Mouse (Mus musculus): ENCODE measurements around the gene Gpx4. TPM values are rescaled to one million over a fixed set of nuclear protein-coding genes. Genes with fewer than 3 reads are reported as not detected.
"Not testable (repeated sequence)": the region's sequence is repeated elsewhere in the genome, so short reads cannot be mapped to it uniquely, and the experiment has no call there.

The Gpx4 gene
- polyA plus RNA-seq, 1 experiment, result 598 TPM

DNA sequence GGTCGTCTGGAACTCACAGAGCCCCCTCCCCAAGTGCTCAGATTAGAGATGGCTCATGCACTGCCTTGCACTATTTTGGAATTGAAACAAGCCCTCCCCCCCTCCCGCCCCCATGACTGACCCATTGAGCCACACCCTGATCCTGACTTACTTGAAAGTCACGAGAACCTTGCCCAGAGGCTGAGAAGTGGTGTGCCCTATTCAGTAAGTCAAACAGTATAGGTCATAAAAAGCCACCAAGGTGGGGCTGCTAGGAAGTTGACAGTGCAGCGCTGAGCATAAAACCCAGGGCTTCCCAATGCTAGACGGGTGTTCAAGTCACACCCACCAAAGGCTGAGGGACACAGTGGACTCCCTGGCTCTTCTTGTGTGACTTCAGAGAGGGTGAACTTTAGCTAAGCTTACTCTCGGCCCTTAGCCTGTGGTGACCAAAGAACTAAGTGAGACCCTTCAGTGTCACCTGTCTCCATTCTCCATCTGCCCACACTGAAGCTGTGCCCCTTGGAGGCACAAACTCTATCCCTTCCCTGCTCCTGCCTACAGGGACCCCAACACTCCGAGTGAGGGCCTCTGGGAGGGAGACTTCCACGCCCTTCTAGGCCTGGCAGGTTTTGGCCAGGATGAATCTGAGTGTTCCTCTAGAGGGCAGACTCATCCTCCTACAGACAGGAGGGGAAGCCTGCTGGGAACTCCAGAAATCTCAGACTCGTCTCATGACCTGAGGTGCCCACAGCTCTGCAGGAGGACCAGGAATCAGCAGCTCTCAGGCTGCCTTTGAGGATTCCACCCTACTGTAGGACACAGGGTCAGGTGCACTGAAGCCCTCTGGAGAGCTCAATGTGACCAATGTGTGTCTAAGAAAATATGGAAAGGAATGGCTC lies 13.2 kb upstream of the Gpx4 start:
- H3K4me3 ChIP-seq (ENCODE audit: control insufficient read depth, insufficient read depth, low read length), result no peak overlapping the region
- H3K27me3 ChIP-seq (ENCODE audit: control insufficient read depth, insufficient read depth, low read length), result no peaks in the 10 kb centered on the region
- WGBS, result 58% methylated on average over 9 of the region's 9 CpGs
- H3K27ac ChIP-seq (ENCODE audit: control insufficient read depth, insufficient read depth, low read length), result peak overlapping the region; percentile 48; the same call in 1 of the 2 replicates
- H3K4me1 ChIP-seq (replicated peaks; ENCODE audit: control insufficient read depth, insufficient read depth, low read length), result peaks cover 23% of the 10 kb centered on the region
- peaks cover 48% of the 10 kb centered on the region for H3K36me3 ChIP-seq (ENCODE audit: control insufficient read depth, insufficient read depth, low read length)
- no peak for TF ChIP-seq POLR2A (IDR thresholded peaks at IDR 0.05; ENCODE audit: control insufficient read depth, extremely low read depth, insufficient read depth, low read length, poor library complexity)
- TF ChIP-seq CTCF (IDR thresholded peaks at IDR 0.05; ENCODE audit: borderline replicate concordance, control insufficient read depth, extremely low read depth, insufficient read depth, low read length, poor library complexity), result no peak
- no peak for DNase-seq

DNA sequence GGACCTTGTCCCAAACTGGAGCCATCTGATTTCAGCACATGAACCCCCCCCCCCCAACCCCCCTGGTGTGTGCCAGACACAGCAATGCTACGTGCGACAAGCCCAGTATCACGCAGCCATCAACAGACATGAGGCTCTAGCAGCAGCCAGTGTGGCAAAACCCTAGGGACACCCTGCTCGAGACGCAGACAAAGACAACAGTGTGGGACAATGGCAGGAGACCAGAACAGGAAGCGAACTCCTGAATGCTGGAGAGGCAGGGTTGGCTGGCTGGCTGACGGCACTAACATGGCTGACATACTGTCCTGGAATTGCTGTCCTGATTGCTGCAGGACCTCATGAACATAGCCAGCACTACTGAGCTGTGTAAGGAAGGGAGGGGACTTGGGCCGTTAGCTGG lies 11.8 kb upstream of the Gpx4 start:
- H3K4me1 ChIP-seq (replicated peaks; ENCODE audit: control insufficient read depth, insufficient read depth, low read length), result peaks cover 24% of the 10 kb centered on the region
- no peak for DNase-seq
- no peak overlapping the region for H3K4me3 ChIP-seq (ENCODE audit: control insufficient read depth, insufficient read depth, low read length)

DNA sequence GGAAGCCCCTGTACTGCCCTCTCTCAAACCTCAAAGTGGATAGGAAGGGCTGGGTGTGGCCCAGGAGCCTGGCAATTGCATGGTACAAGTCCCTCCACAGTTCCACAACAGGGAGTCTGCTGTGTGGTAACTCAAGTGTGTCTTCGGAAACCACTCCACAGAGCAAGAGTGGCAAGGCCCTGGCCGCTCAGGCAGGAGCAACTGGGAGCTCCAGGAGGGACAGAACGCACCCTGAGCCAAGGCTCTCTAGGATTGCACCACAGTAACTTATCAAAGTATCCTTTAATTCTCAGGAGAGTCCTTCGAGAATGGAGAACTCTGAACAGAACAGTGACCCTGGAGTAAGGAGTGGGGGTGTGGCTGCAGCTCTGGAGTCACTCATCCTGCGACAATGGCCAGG lies 11.3 kb upstream of the Gpx4 start:
- Histone ChIP-seq H3K36me3 (ENCODE audit: control insufficient read depth, insufficient read depth, low read length) (peaks cover 30% of the 10 kb centered on the region), H3K27ac (ENCODE audit: control insufficient read depth, insufficient read depth, low read length) (no peak overlapping the region), H3K4me3 (ENCODE audit: control insufficient read depth, insufficient read depth, low read length) (no peak overlapping the region), H3K4me1 (replicated peaks; ENCODE audit: control insufficient read depth, insufficient read depth, low read length) (peaks cover 22% of the 10 kb centered on the region), H3K27me3 (ENCODE audit: control insufficient read depth, insufficient read depth, low read length) (no peaks in the 10 kb centered on the region)
- WGBS, result 94% methylated on average over 5 of the region's 5 CpGs
- TF ChIP-seq CTCF (IDR thresholded peaks at IDR 0.05; ENCODE audit: borderline replicate concordance, control insufficient read depth, extremely low read depth, insufficient read depth, low read length, poor library complexity) (no peak), POLR2A (IDR thresholded peaks at IDR 0.05; ENCODE audit: control insufficient read depth, extremely low read depth, insufficient read depth, low read length, poor library complexity) (no peak)
- DNase-seq, result no peak

More for the DNA sequence above, 11.8 kb upstream of the Gpx4 start:
- Histone ChIP-seq H3K27ac (ENCODE audit: control insufficient read depth, insufficient read depth, low read length) (no peak overlapping the region), H3K27me3 (ENCODE audit: control insufficient read depth, insufficient read depth, low read length) (no peaks in the 10 kb centered on the region), H3K36me3 (ENCODE audit: control insufficient read depth, insufficient read depth, low read length) (peaks cover 36% of the 10 kb centered on the region)
- WGBS, result 96% methylated on average over 8 of the region's 8 CpGs
- TF ChIP-seq CTCF (IDR thresholded peaks at IDR 0.05; ENCODE audit: borderline replicate concordance, control insufficient read depth, extremely low read depth, insufficient read depth, low read length, poor library complexity) (no peak), POLR2A (IDR thresholded peaks at IDR 0.05; ENCODE audit: control insufficient read depth, extremely low read depth, insufficient read depth, low read length, poor library complexity) (no peak)

DNA sequence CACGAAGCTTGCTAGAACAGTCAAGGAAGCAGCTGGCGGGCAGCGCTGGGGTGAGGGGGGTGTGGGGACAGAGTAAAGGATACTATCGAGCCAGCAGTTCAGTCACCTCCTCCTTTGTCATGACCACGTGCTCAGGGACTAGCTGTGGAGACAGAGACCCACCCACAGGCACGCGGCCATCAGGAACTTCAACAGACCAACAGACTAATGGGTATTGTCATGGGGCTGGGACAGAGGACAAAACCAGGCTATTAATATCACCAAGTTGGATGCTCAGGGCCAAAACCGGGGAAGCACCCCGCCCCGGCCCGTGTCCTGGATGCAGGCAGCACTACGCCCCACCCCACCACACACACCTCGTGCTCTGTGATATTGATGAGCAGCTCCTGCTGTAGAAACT lies 10.1 kb upstream of the Gpx4 start:
- H3K4me3 ChIP-seq (ENCODE audit: control insufficient read depth, insufficient read depth, low read length), result no peak overlapping the region
- TF ChIP-seq POLR2A (IDR thresholded peaks at IDR 0.05; ENCODE audit: control insufficient read depth, extremely low read depth, insufficient read depth, low read length, poor library complexity) (no peak), CTCF (IDR thresholded peaks at IDR 0.05; ENCODE audit: borderline replicate concordance, control insufficient read depth, extremely low read depth, insufficient read depth, low read length, poor library complexity) (no peak)
- H3K4me1 ChIP-seq (replicated peaks; ENCODE audit: control insufficient read depth, insufficient read depth, low read length), result peaks cover 17% of the 10 kb centered on the region
- H3K27me3 ChIP-seq (ENCODE audit: control insufficient read depth, insufficient read depth, low read length), result no peaks in the 10 kb centered on the region
- 96% methylated on average over 13 of the region's 13 CpGs for WGBS
- no peak for DNase-seq
- H3K27ac ChIP-seq (ENCODE audit: control insufficient read depth, insufficient read depth, low read length), result no peak overlapping the region
- peaks cover 19% of the 10 kb centered on the region for H3K36me3 ChIP-seq (ENCODE audit: control insufficient read depth, insufficient read depth, low read length)

DNA sequence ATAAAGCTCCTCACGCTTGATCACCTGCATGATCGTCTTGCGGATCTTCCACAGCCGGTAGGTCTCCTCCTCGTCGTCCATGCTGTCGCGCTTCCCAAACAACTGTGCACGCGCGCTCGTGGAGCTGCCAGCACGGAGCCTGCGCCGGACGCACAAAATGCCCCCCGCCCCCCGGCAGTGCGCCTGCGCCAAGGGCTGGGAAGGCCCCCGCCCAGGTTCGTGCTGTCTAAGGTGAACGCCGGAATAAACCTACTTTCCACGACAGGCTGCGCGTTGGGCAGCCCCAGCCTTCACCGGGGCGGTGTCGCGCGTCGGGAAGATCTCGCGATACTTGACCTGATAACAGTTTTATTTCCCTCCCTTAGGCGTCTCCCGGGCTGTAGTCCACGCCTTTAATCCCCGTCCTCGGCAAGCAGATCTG lies 7.4 kb upstream of the Gpx4 start, which contains the start of gene Polr2e:
Polr2e (minus strand) TSS at position 237 of the 421 bp plus-strand sequence.
- TF ChIP-seq CTCF (IDR thresholded peaks at IDR 0.05; ENCODE audit: borderline replicate concordance, control insufficient read depth, extremely low read depth, insufficient read depth, low read length, poor library complexity), result no peak
- peak; percentile 63 for TF ChIP-seq POLR2A (IDR thresholded peaks at IDR 0.05; ENCODE audit: control insufficient read depth, extremely low read depth, insufficient read depth, low read length, poor library complexity)
- H3K27ac ChIP-seq (ENCODE audit: control insufficient read depth, insufficient read depth, low read length), result peak within 1 kb of the TSS; percentile 36
- under 1% methylated on average over 40 of the region's 40 CpGs for WGBS

DNA sequence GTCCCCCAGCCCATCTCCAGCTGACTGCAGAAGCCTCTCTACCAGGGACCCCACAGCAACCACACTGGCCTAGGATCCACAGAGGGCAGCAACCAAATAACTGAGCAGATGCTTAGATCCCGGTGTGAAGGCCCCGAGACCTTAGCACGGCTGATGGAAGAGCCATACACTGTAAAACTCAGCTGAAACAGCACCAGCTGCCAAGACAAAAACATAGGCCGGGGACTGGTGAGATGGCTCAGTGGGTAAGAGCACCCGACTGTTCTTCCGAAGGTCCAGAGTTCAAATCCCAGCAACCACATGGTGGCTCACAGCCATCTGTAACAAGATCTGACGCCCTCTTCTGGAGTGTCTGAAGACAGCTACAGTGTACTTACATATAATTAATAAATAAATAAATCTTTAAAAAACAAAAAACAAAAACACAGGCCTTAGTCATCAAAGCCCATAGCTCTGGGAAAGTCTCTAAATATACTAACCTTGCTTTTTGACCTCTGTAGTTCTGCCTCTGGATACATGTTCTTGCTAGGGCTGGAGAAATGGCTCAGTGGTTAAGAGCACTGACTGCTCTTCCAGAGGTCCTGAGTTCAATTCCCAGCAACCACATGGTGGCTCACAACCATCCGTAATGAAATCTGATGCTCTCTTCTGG lies 5.4 kb upstream of the Gpx4 start:
- H3K27ac ChIP-seq (ENCODE audit: control insufficient read depth, insufficient read depth, low read length); H3K4me1 ChIP-seq (replicated peaks; ENCODE audit: control insufficient read depth, insufficient read depth, low read length); H3K4me3 ChIP-seq (ENCODE audit: control insufficient read depth, insufficient read depth, low read length); DNase-seq; H3K36me3 ChIP-seq (ENCODE audit: control insufficient read depth, insufficient read depth, low read length); H3K27me3 ChIP-seq (ENCODE audit: control insufficient read depth, insufficient read depth, low read length): not testable (repeated sequence)
- WGBS, result 97% methylated on average over 8 of the region's 8 CpGs

More for the DNA sequence above, 7.4 kb upstream of the Gpx4 start, which contains the start of gene Polr2e:
- Histone ChIP-seq H3K4me1 (replicated peaks; ENCODE audit: control insufficient read depth, insufficient read depth, low read length) (peaks cover 7% of the 10 kb centered on the region), H3K36me3 (ENCODE audit: control insufficient read depth, insufficient read depth, low read length) (peaks cover 12% of the 10 kb centered on the region), H3K4me3 (ENCODE audit: control insufficient read depth, insufficient read depth, low read length) (peak within 1 kb of the TSS; percentile 87), H3K27me3 (ENCODE audit: control insufficient read depth, insufficient read depth, low read length) (no peaks in the 10 kb centered on the region)
- peak; percentile 96 for DNase-seq
